Mouse (Mus musculus) lung, postnatal 0 days (tissue): ENCODE data around the gene Krt82. TPM values are rescaled to one million over a fixed set of nuclear protein-coding genes. Genes with fewer than 3 reads are reported as not detected.

Source experiments
- ATAC-seq: fragments of 200-750 bp; cut with Nextera tagmentation; 2 replicates; pipeline ENCODE4 v1.8.0; 2017; ENCODE audit warnings: moderate library complexity
- DNase-seq: peaks from one replicate; pipeline ENCODE4 v3.0.0-alpha.2; 2016; ENCODE audit warnings: low spot score
- H3K27ac ChIP-seq: fragments of 300-500 bp; sonication (generic); 2 replicates; pipeline ENCODE4 v1.5.1; 2014; ENCODE audit warnings: antibody characterized with exemption, mild to moderate bottlenecking, low read length, mixed read lengths
- H3K27me3 ChIP-seq: fragments of 300-500 bp; sonication (generic); replicated peaks from 2 replicates; pipeline ENCODE4 v1.6.1; 2014; ENCODE audit warnings: low read length, mixed read lengths; ENCODE audit not compliant: insufficient read depth
- H3K36me3 ChIP-seq: fragments of 300-500 bp; sonication (generic); 2 replicates; pipeline ENCODE4 v1.6.1; 2014; ENCODE audit warnings: low read length, mixed read lengths; ENCODE audit not compliant: insufficient read depth
- H3K4me1 ChIP-seq: fragments of 300-500 bp; sonication (generic); 2 replicates; pipeline ENCODE4 v1.6.1; 2014; ENCODE audit warnings: antibody characterized with exemption, low read depth, low read length, mixed read lengths; ENCODE audit not compliant: insufficient read depth
- H3K4me2 ChIP-seq: fragments of 300-500 bp; sonication (generic); replicated peaks from 2 replicates; pipeline ENCODE4 v1.6.1; 2014; ENCODE audit warnings: low read depth, mild to moderate bottlenecking, low read length, moderate library complexity, mixed read lengths
- H3K4me3 ChIP-seq: fragments of 300-500 bp; sonication (generic); 2 replicates; pipeline ENCODE4 v1.5.1; 2014; ENCODE audit warnings: low read depth, low read length
- H3K9ac ChIP-seq: fragments of 300-500 bp; sonication (generic); replicated peaks from 2 replicates; pipeline ENCODE4 v1.6.1; 2014; ENCODE audit warnings: low read depth, mild to moderate bottlenecking
- H3K9me3 ChIP-seq: fragments of 300-500 bp; sonication (generic); 2 replicates; pipeline ENCODE4 v1.6.1; 2016; ENCODE audit warnings: low read length, mixed read lengths
- CTCF ChIP-seq: IDR thresholded peaks from 2 replicates; pipeline ENCODE4 v1.5.1; 2016; ENCODE audit warnings: antibody characterized with exemption, mild to moderate bottlenecking
- EP300 ChIP-seq: IDR thresholded peaks from 2 replicates; pipeline ENCODE4 v1.6.1; 2016; ENCODE audit warnings: antibody characterized with exemption, mild to moderate bottlenecking, control low read depth
- WGBS: fragments of 180-500 bp; shearing (Covaris S2); extraction: QIAGEN DNeasy Blood & Tissue Kit; methylation state at CpG from one replicate; pipeline ENCODE4 v1.1.7; 2014; 5-methylcytosine and 5-hydroxymethylcytosine counted together
- microRNA-seq: library from miRNA; unstranded; fragments of <30 nt; microRNA quantifications from one replicate; pipeline ENCODE4, GENCODE M21; 2016
- polyA plus RNA-seq: library from polyadenylated mRNA; unstranded; fragments of >200 nt; fragmentation: Nextera tagmentation; extraction: Ambion mirVana; gene quantifications from 2 replicates; pipeline ENCODE4 v1.2.1, GENCODE M21; 2015

Krt82 gene
- polyA plus RNA-seq, 1 experiment from 2014 or later = not detected

GRCm38 (mm10) chr15:101497181-101497580 is 53.3 kb downstream of the Krt82 start:
- Histone ChIP-seq H3K36me3 (no peaks in the 10 kb centered on the region), H3K4me2 (no peak overlapping the region), H3K4me1 (peaks cover 3% of the 10 kb centered on the region; the same call in 1 of the 2 replicates), H3K27me3 (no peaks in the 10 kb centered on the region), H3K9me3 (no peaks in the 10 kb centered on the region), H3K9ac (no peak overlapping the region), H3K27ac (no peak overlapping the region), H3K4me3 (no peak overlapping the region)
- ATAC-seq = peak; percentile 17
- 67% methylated on average over 2 of the region's 2 CpGs for WGBS
- TF ChIP-seq EP300 = no peak
- TF ChIP-seq CTCF = peak; percentile 70
- DNase-seq = peak; percentile 71

DNA sequence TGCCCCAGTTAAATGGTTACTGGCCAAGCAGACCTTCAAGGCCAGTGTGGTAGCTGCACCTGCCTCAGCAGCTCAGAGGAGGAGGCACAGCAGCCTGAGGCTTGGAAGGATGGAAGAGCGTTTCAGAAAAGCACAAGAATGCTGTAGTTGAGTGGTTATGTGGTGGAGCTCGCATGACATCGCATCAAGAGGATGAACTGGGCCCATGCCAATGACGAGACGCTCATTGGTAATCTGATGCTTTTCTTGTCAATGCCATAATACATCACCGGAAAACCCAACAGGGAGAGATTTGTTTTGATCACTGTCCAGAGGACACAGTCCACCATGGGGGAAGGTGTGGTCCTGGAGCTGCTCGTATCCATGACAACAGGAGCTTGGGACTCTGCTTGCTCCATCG is 55.2 kb downstream of the Krt82 start:
- peaks cover 3% of the 10 kb centered on the region; the same call in 1 of the 2 replicates for H3K4me1 ChIP-seq
- no peak for ATAC-seq
- H3K9ac ChIP-seq = no peak overlapping the region
- no peak for TF ChIP-seq EP300
- H3K9me3 ChIP-seq = no peaks in the 10 kb centered on the region
- no peaks in the 10 kb centered on the region for H3K36me3 ChIP-seq
- no peak for DNase-seq
- no peaks in the 10 kb centered on the region for H3K27me3 ChIP-seq
- H3K4me2 ChIP-seq = no peak overlapping the region
- H3K27ac ChIP-seq = no peak overlapping the region
- 71% methylated on average over 8 of the region's 8 CpGs for WGBS
- H3K4me3 ChIP-seq = no peak overlapping the region

DNA sequence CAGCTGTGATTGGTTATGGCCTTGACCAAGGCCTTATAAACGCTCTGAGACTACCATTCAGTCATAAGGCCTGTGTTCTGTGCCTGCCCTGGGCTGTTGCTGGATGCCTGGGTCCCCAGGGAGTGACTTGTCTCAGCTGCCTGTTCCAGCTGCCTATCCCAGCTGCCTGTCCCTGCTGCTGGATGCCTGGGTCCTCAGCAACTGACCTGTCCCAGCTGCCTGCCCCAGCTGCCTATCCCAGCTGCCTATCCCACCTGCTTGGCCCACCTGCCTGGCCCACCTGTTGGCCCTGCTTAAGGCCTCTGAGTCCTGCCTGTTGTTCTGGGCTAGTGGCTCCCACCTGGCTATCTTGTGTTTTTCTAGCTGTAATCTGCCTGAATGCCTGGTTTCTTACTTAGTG is 56.3 kb downstream of the Krt82 start:
- Histone ChIP-seq H3K9ac (no peak overlapping the region), H3K4me3 (no peak overlapping the region), H3K4me2 (no peak overlapping the region), H3K27me3 (no peaks in the 10 kb centered on the region), H3K4me1 (peaks cover 3% of the 10 kb centered on the region; the same call in 1 of the 2 replicates), H3K36me3 (no peaks in the 10 kb centered on the region), H3K27ac (no peak overlapping the region), H3K9me3 (no peaks in the 10 kb centered on the region)
- no peak for ATAC-seq
- TF ChIP-seq CTCF (no peak), EP300 (no peak)
- WGBS = 47% methylated on average over 1 of the region's 1 CpGs
- no peak for DNase-seq

GRCm38 (mm10) chr15:101493713-101494112 is 56.8 kb downstream of the Krt82 start:
- DNase-seq (no peak), ATAC-seq (no peak)
- 87% methylated on average over 6 of the region's 6 CpGs for WGBS
- no peak for TF ChIP-seq CTCF
- TF ChIP-seq EP300 = no peak
- peaks cover 3% of the 10 kb centered on the region; the same call in 1 of the 2 replicates for H3K4me1 ChIP-seq
- H3K27me3 ChIP-seq = no peaks in the 10 kb centered on the region
- no peak overlapping the region for H3K4me3 ChIP-seq
- no peak overlapping the region for H3K9ac ChIP-seq
- no peak overlapping the region for H3K4me2 ChIP-seq
- no peaks in the 10 kb centered on the region for H3K9me3 ChIP-seq
- no peaks in the 10 kb centered on the region for H3K36me3 ChIP-seq
- H3K27ac ChIP-seq = no peak overlapping the region

- DNase-seq (no peak), ATAC-seq (no peak)
- Histone ChIP-seq H3K27me3 (no peaks in the 10 kb centered on the region), H3K4me1 (peaks cover 3% of the 10 kb centered on the region; the same call in 1 of the 2 replicates), H3K4me3 (no peak overlapping the region), H3K9ac (no peak overlapping the region), H3K36me3 (no peaks in the 10 kb centered on the region), H3K9me3 (no peaks in the 10 kb centered on the region), H3K4me2 (no peak overlapping the region), H3K27ac (no peak overlapping the region)
- TF ChIP-seq CTCF (no peak), EP300 (no peak)
- WGBS = 44% methylated on average over 8 of the region's 8 CpGs
Observed at GRCm38 (mm10) chr15:101492718-101493117, 57.7 kb downstream of the Krt82 start.

- peak; percentile 31 for DNase-seq
- Histone ChIP-seq H3K9ac (no peak within 1 kb of the TSS), H3K9me3 (no peaks in the 10 kb centered on the region), H3K4me2 (no peak within 1 kb of the TSS), H3K27ac (no peak within 1 kb of the TSS), H3K4me1 (peaks cover 3% of the 10 kb centered on the region; the same call in 1 of the 2 replicates), H3K36me3 (no peaks in the 10 kb centered on the region), H3K27me3 (no peaks in the 10 kb centered on the region), H3K4me3 (no peak within 1 kb of the TSS)
- no peak for TF ChIP-seq CTCF
- WGBS = 55% methylated on average over 6 of the region's 6 CpGs
- no peak for ATAC-seq
Observed at GRCm38 (mm10) chr15:101491431-101491830, 59.0 kb downstream of the Krt82 start, which contains the start of gene Krt83. Gene Krt83, minus strand, starts transcription at chr15:101491512.

Small RNAs within 50 kb of the gene (microRNA-seq; reads per million reads assigned to microRNA genes)
- gene Gm44393 (not detected), gene Gm44460 (not detected)

Other genes with a start within 250 kb of the Krt82 start
- 19.6 and 26.3 TPM in 2 replicates for gene Krt80, start 180.5 kb downstream of the Krt82 start, polyA plus RNA-seq
- 430 and 463 TPM in 2 replicates for gene Krt7, start 139.6 kb downstream of the Krt82 start, polyA plus RNA-seq
- gene Krt87, start 111.9 kb downstream of the Krt82 start, polyA plus RNA-seq = 0.24 and 0.29 TPM in 2 replicates
- 0.15 and 0.21 TPM in 2 replicates for gene Krt88, start 102.9 kb downstream of the Krt82 start, polyA plus RNA-seq
- not detected in 2 replicates for gene Krt81, start 86.9 kb downstream of the Krt82 start, polyA plus RNA-seq
- gene Krt86, start 77.2 kb downstream of the Krt82 start, polyA plus RNA-seq = not detected in 2 replicates
- gene Krt83, start 59.2 kb downstream of the Krt82 start, polyA plus RNA-seq = not detected in 2 replicates
- gene Gm49425, start 33.4 kb downstream of the Krt82 start, polyA plus RNA-seq = not detected in 2 replicates
- gene Krt84, start 17.8 kb downstream of the Krt82 start, polyA plus RNA-seq = not detected in 2 replicates
- 0.05 and 0.14 TPM in 2 replicates for gene Krt90, start 12.3 kb upstream of the Krt82 start, polyA plus RNA-seq
- not detected in 2 replicates for gene Krt75, start 23.2 kb upstream of the Krt82 start, polyA plus RNA-seq
- not detected in 2 replicates for gene Gm5414, start 77.5 kb upstream of the Krt82 start, polyA plus RNA-seq
- not detected in 2 replicates for gene Gm5478, start 96.7 kb upstream of the Krt82 start, polyA plus RNA-seq
- gene Krt6b, start 129.6 kb upstream of the Krt82 start, polyA plus RNA-seq = not detected in 2 replicates
- gene Krt6a, start 143.6 kb upstream of the Krt82 start, polyA plus RNA-seq = 0.06 and 0.18 TPM in 2 replicates
- 0.12 TPM in 1 of 2 replicates, not detected in the other for gene Krt5, start 162.2 kb upstream of the Krt82 start, polyA plus RNA-seq
- not detected in 2 replicates for gene Krt71, start 192.4 kb upstream of the Krt82 start, polyA plus RNA-seq
- not detected in 2 replicates for gene Krt72, start 235.8 kb upstream of the Krt82 start, polyA plus RNA-seq